Mouse (Mus musculus): Measurements from ENCODE around the gene Gm6465.
"Not testable (repeated sequence)": the region's sequence is repeated elsewhere in the genome, so short reads cannot be mapped to it uniquely, and the experiment has no call there.

The Gm6465 gene

GRCm38 (mm10) chr5:11845239-11845638 is at the start of gene Gm6465:
Gene Gm6465, plus strand, starts transcription at chr5:11845539.
- not testable (repeated sequence) for DNase-seq

GRCm38 (mm10) chr5:11845824-11846223 is 485 bp downstream of the Gm6465 start:
- not testable (repeated sequence) for DNase-seq

- not testable (repeated sequence) for DNase-seq
These were observed 12.6 kb downstream of the Gm6465 start for GRCm38 (mm10) chr5:11857909-11858308.

Measured in cerebellum, adult 18-20 months (tissue).